Mouse (Mus musculus): ENCODE measurements around the gene Nup107. TPM values are rescaled to one million over a fixed set of nuclear protein-coding genes. Genes with fewer than 3 reads are reported as not detected.

The Nup107 gene
- polyA plus RNA-seq, 1 experiment from 2014 or later: 74.7 TPM

- Histone ChIP-seq H3K9me3 (no peaks in the 10 kb centered on the region), H3K36me3 (peaks cover 4% of the 10 kb centered on the region; the same call in 1 of the 2 replicates), H3K27ac (no peak overlapping the region), H3K9ac (no peak overlapping the region), H3K4me2 (no peak overlapping the region), H3K4me1 (peaks cover 27% of the 10 kb centered on the region), H3K4me3 (no peak overlapping the region), H3K27me3 (no peaks in the 10 kb centered on the region)
- no peak for ATAC-seq (ENCODE audit: borderline replicate concordance, extremely low read depth, low FRiP score, low TSS enrichment)
- WGBS: 88% methylated on average over 8 of the region's 8 CpGs
Observed at GRCm38 (mm10) chr10:117713466-117713865, 79.0 kb downstream of the Nup107 start.

- Histone ChIP-seq H3K9me3 (no peaks in the 10 kb centered on the region), H3K4me2 (no peak overlapping the region), H3K4me1 (peaks cover 21% of the 10 kb centered on the region), H3K27ac (no peak overlapping the region), H3K4me3 (no peak overlapping the region), H3K9ac (no peak overlapping the region), H3K27me3 (no peaks in the 10 kb centered on the region), H3K36me3 (peaks cover 4% of the 10 kb centered on the region; the same call in 1 of the 2 replicates)
- WGBS: 88% methylated on average over 9 of the region's 9 CpGs
- ATAC-seq (ENCODE audit: borderline replicate concordance, extremely low read depth, low FRiP score, low TSS enrichment): no peak
Observed at GRCm38 (mm10) chr10:117712871-117713270, 79.6 kb downstream of the Nup107 start.

- ATAC-seq (ENCODE audit: borderline replicate concordance, extremely low read depth, low FRiP score, low TSS enrichment): no peak
- Histone ChIP-seq H3K27me3 (no peaks in the 10 kb centered on the region), H3K9ac (no peak overlapping the region), H3K27ac (no peak overlapping the region), H3K4me1 (peaks cover 15% of the 10 kb centered on the region), H3K4me3 (no peak overlapping the region), H3K4me2 (no peak overlapping the region), H3K9me3 (no peaks in the 10 kb centered on the region), H3K36me3 (peaks cover 10% of the 10 kb centered on the region)
- WGBS: 88% methylated on average over 9 of the region's 9 CpGs
Observed at GRCm38 (mm10) chr10:117712191-117712754, 80.2 kb downstream of the Nup107 start.

GRCm38 (mm10) chr10:117711408-117711807, 81.1 kb downstream of the Nup107 start:
- Histone ChIP-seq H3K9me3 (no peaks in the 10 kb centered on the region), H3K27ac (peak overlapping the region; percentile 64; the same call in 1 of the 2 replicates), H3K4me2 (peak overlapping the region; percentile 67), H3K9ac (peak overlapping the region; percentile 99; the same call in 1 of the 2 replicates), H3K36me3 (peaks cover 18% of the 10 kb centered on the region), H3K4me3 (peak overlapping the region; percentile 84), H3K27me3 (no peaks in the 10 kb centered on the region), H3K4me1 (peaks cover 15% of the 10 kb centered on the region)
- WGBS: 64% methylated on average over 5 of the region's 5 CpGs
- ATAC-seq (ENCODE audit: borderline replicate concordance, extremely low read depth, low FRiP score, low TSS enrichment): no peak

GRCm38 (mm10) chr10:117710604-117711141, 81.8 kb downstream of the Nup107 start, which contains the start of gene Mdm2:
Gene Mdm2, minus strand, starts transcription at chr10:117710758.
- WGBS: under 1% methylated on average over 52 of the region's 52 CpGs
- Histone ChIP-seq H3K4me3 (peak within 1 kb of the TSS; percentile 84), H3K27me3 (no peaks in the 10 kb centered on the region), H3K4me2 (peak within 1 kb of the TSS; percentile 67), H3K4me1 (peaks cover 15% of the 10 kb centered on the region), H3K9me3 (no peaks in the 10 kb centered on the region), H3K36me3 (peaks cover 19% of the 10 kb centered on the region), H3K9ac (peak within 1 kb of the TSS; percentile 99), H3K27ac (peak within 1 kb of the TSS; percentile 95)
- ATAC-seq (ENCODE audit: borderline replicate concordance, extremely low read depth, low FRiP score, low TSS enrichment): peak; percentile 93

- no peaks in the 10 kb centered on the region for H3K9me3 ChIP-seq
- H3K27ac ChIP-seq: peak overlapping the region; percentile 95
- peak overlapping the region; percentile 99 for H3K9ac ChIP-seq
- WGBS: under 1% methylated on average over 60 of the region's 71 CpGs
- peak; percentile 84 for ATAC-seq (ENCODE audit: borderline replicate concordance, extremely low read depth, low FRiP score, low TSS enrichment)
- H3K36me3 ChIP-seq: peaks cover 26% of the 10 kb centered on the region
- H3K27me3 ChIP-seq: no peaks in the 10 kb centered on the region
- H3K4me2 ChIP-seq: peak overlapping the region; percentile 66
- peak overlapping the region; percentile 84 for H3K4me3 ChIP-seq
- peaks cover 15% of the 10 kb centered on the region for H3K4me1 ChIP-seq
Observed at GRCm38 (mm10) chr10:117709930-117710603, 82.4 kb downstream of the Nup107 start.

GRCm38 (mm10) chr10:117709326-117709830, 83.1 kb downstream of the Nup107 start:
- Histone ChIP-seq H3K4me1 (peaks cover 15% of the 10 kb centered on the region), H3K27ac (peak overlapping the region; percentile 95), H3K9me3 (no peaks in the 10 kb centered on the region), H3K27me3 (no peaks in the 10 kb centered on the region), H3K4me2 (peak overlapping the region; percentile 66), H3K9ac (peak overlapping the region; percentile 99), H3K4me3 (peak overlapping the region; percentile 84), H3K36me3 (peaks cover 32% of the 10 kb centered on the region)
- WGBS: 33% methylated on average over 12 of the region's 12 CpGs
- ATAC-seq (ENCODE audit: borderline replicate concordance, extremely low read depth, low FRiP score, low TSS enrichment): no peak

- Histone ChIP-seq H3K27me3 (no peaks in the 10 kb centered on the region), H3K36me3 (peaks cover 37% of the 10 kb centered on the region), H3K9me3 (no peaks in the 10 kb centered on the region), H3K9ac (peak overlapping the region; percentile 10; the same call in 1 of the 2 replicates), H3K4me2 (peak overlapping the region; percentile 66), H3K4me3 (peak overlapping the region; percentile 84), H3K4me1 (peaks cover 15% of the 10 kb centered on the region), H3K27ac (no peak overlapping the region)
- no peak for ATAC-seq (ENCODE audit: borderline replicate concordance, extremely low read depth, low FRiP score, low TSS enrichment)
- 77% methylated on average over 9 of the region's 9 CpGs for WGBS
Observed at GRCm38 (mm10) chr10:117708856-117709255, 83.6 kb downstream of the Nup107 start.

- H3K27ac ChIP-seq: no peak overlapping the region
- peaks cover 42% of the 10 kb centered on the region for H3K36me3 ChIP-seq
- no peak overlapping the region for H3K4me2 ChIP-seq
- H3K9me3 ChIP-seq: no peaks in the 10 kb centered on the region
- H3K4me3 ChIP-seq: no peak overlapping the region; the same call in 1 of the 2 replicates
- ATAC-seq (ENCODE audit: borderline replicate concordance, extremely low read depth, low FRiP score, low TSS enrichment): no peak
- H3K4me1 ChIP-seq: peaks cover 15% of the 10 kb centered on the region
- WGBS: 94% methylated on average over 2 of the region's 2 CpGs
- no peaks in the 10 kb centered on the region for H3K27me3 ChIP-seq
- H3K9ac ChIP-seq: no peak overlapping the region
Observed at GRCm38 (mm10) chr10:117708376-117708775, 84.1 kb downstream of the Nup107 start.

- Histone ChIP-seq H3K27ac (no peak overlapping the region), H3K4me3 (no peak overlapping the region), H3K9me3 (no peaks in the 10 kb centered on the region), H3K27me3 (no peaks in the 10 kb centered on the region), H3K4me1 (peaks cover 15% of the 10 kb centered on the region), H3K36me3 (peaks cover 51% of the 10 kb centered on the region), H3K9ac (no peak overlapping the region), H3K4me2 (no peak overlapping the region)
- 89% methylated on average over 2 of the region's 2 CpGs for WGBS
- no peak for ATAC-seq (ENCODE audit: borderline replicate concordance, extremely low read depth, low FRiP score, low TSS enrichment)
Observed at GRCm38 (mm10) chr10:117707114-117707838, 85.2 kb downstream of the Nup107 start.

GRCm38 (mm10) chr10:117706440-117706839, 86.1 kb downstream of the Nup107 start:
- ATAC-seq (ENCODE audit: borderline replicate concordance, extremely low read depth, low FRiP score, low TSS enrichment): no peak
- no peaks in the 10 kb centered on the region for H3K9me3 ChIP-seq
- peaks cover 59% of the 10 kb centered on the region for H3K36me3 ChIP-seq
- no peak overlapping the region for H3K27ac ChIP-seq
- peaks cover 13% of the 10 kb centered on the region for H3K4me1 ChIP-seq
- H3K4me2 ChIP-seq: no peak overlapping the region
- H3K4me3 ChIP-seq: no peak overlapping the region
- WGBS: 83% methylated on average over 6 of the region's 6 CpGs
- no peak overlapping the region for H3K9ac ChIP-seq
- H3K27me3 ChIP-seq: no peaks in the 10 kb centered on the region
